Mouse (Mus musculus): ENCODE results near the gene Upp2. TPM values are rescaled to one million over a fixed set of nuclear protein-coding genes. Genes with fewer than 3 reads are reported as not detected.

The Upp2 gene
- polyA plus RNA-seq, 1 experiment from 2014 or later = 8.2 TPM

- WGBS = 89% methylated on average over 9 of the region's 9 CpGs
- ATAC-seq (ENCODE audit: insufficient number of reproducible peaks, low FRiP score, low TSS enrichment, low read depth) = no peak
These were observed 95.6 kb downstream of the Upp2 start for GRCm38 (mm10) chr2:58662661-58663060.

GRCm38 (mm10) chr2:58663404-58664120 lies 96.5 kb downstream of the Upp2 start:
- Histone ChIP-seq H3K27ac (no peak overlapping the region), H3K4me1 (no peaks in the 10 kb centered on the region), H3K9me3 (no peaks in the 10 kb centered on the region), H3K27me3 (no peaks in the 10 kb centered on the region), H3K9ac (no peak overlapping the region), H3K36me3 (no peaks in the 10 kb centered on the region), H3K4me3 (no peak overlapping the region), H3K4me2 (no peak overlapping the region)
- ATAC-seq (ENCODE audit: insufficient number of reproducible peaks, low FRiP score, low TSS enrichment, low read depth) = no peak
- WGBS = 84% methylated on average over 7 of the region's 7 CpGs

More at GRCm38 (mm10) chr2:58662661-58663060, 95.6 kb downstream of the Upp2 start:
- Histone ChIP-seq H3K27ac (no peak overlapping the region), H3K9me3 (no peaks in the 10 kb centered on the region), H3K36me3 (no peaks in the 10 kb centered on the region), H3K4me1 (no peaks in the 10 kb centered on the region), H3K27me3 (no peaks in the 10 kb centered on the region), H3K4me3 (no peak overlapping the region), H3K9ac (no peak overlapping the region), H3K4me2 (no peak overlapping the region)

- WGBS = 79% methylated on average over 12 of the region's 12 CpGs
- H3K4me1 ChIP-seq = no peaks in the 10 kb centered on the region
- H3K9ac ChIP-seq = no peak overlapping the region
- no peak overlapping the region for H3K4me2 ChIP-seq
- ATAC-seq (ENCODE audit: insufficient number of reproducible peaks, low FRiP score, low TSS enrichment, low read depth) = no peak
- H3K27ac ChIP-seq = no peak overlapping the region
- no peaks in the 10 kb centered on the region for H3K27me3 ChIP-seq
- H3K9me3 ChIP-seq = no peaks in the 10 kb centered on the region
- H3K4me3 ChIP-seq = no peak overlapping the region
- no peaks in the 10 kb centered on the region for H3K36me3 ChIP-seq
These were observed 98.2 kb downstream of the Upp2 start for GRCm38 (mm10) chr2:58665081-58665814.

GRCm38 (mm10) chr2:58667298-58667697 lies 100.2 kb downstream of the Upp2 start:
- H3K4me2 ChIP-seq = no peak overlapping the region
- no peak overlapping the region for H3K4me3 ChIP-seq
- no peak overlapping the region for H3K27ac ChIP-seq
- ATAC-seq (ENCODE audit: insufficient number of reproducible peaks, low FRiP score, low TSS enrichment, low read depth) = no peak
- H3K4me1 ChIP-seq = no peaks in the 10 kb centered on the region
- H3K9me3 ChIP-seq = no peaks in the 10 kb centered on the region
- H3K36me3 ChIP-seq = no peaks in the 10 kb centered on the region
- H3K27me3 ChIP-seq = no peaks in the 10 kb centered on the region
- WGBS = 57% methylated on average over 3 of the region's 3 CpGs
- H3K9ac ChIP-seq = no peak overlapping the region

- H3K9ac ChIP-seq = no peak overlapping the region
- H3K4me1 ChIP-seq = no peaks in the 10 kb centered on the region
- no peak overlapping the region for H3K27ac ChIP-seq
- WGBS = 44% methylated on average over 9 of the region's 9 CpGs
- no peaks in the 10 kb centered on the region for H3K36me3 ChIP-seq
- no peak overlapping the region for H3K4me3 ChIP-seq
- H3K27me3 ChIP-seq = no peaks in the 10 kb centered on the region
- H3K9me3 ChIP-seq = no peaks in the 10 kb centered on the region
- H3K4me2 ChIP-seq = no peak overlapping the region
- ATAC-seq (ENCODE audit: insufficient number of reproducible peaks, low FRiP score, low TSS enrichment, low read depth) = no peak
These were observed 100.9 kb downstream of the Upp2 start for GRCm38 (mm10) chr2:58667991-58668390.

- Histone ChIP-seq H3K9me3 (no peaks in the 10 kb centered on the region), H3K4me3 (no peak overlapping the region), H3K9ac (no peak overlapping the region), H3K27me3 (no peaks in the 10 kb centered on the region), H3K4me2 (no peak overlapping the region), H3K4me1 (no peaks in the 10 kb centered on the region), H3K36me3 (no peaks in the 10 kb centered on the region), H3K27ac (no peak overlapping the region)
- 0 out of 2 replicates have a peak, but pooled peaks have one; percentile 44 for ATAC-seq (ENCODE audit: insufficient number of reproducible peaks, low FRiP score, low TSS enrichment, low read depth)
- 60% methylated on average over 3 of the region's 3 CpGs for WGBS
These were observed 102.0 kb downstream of the Upp2 start for GRCm38 (mm10) chr2:58669114-58669513.

- Histone ChIP-seq H3K4me3 (no peak overlapping the region), H3K4me2 (no peak overlapping the region), H3K27ac (no peak overlapping the region), H3K27me3 (no peaks in the 10 kb centered on the region), H3K36me3 (no peaks in the 10 kb centered on the region), H3K9me3 (no peaks in the 10 kb centered on the region), H3K4me1 (no peaks in the 10 kb centered on the region), H3K9ac (no peak overlapping the region)
- ATAC-seq (ENCODE audit: insufficient number of reproducible peaks, low FRiP score, low TSS enrichment, low read depth) = no peak
- WGBS = 74% methylated on average over 2 of the region's 2 CpGs
These were observed 105.4 kb downstream of the Upp2 start for GRCm38 (mm10) chr2:58672520-58672919.

GRCm38 (mm10) chr2:58679968-58680367 lies 112.9 kb downstream of the Upp2 start:
- H3K9me3 ChIP-seq = no peaks in the 10 kb centered on the region
- H3K27ac ChIP-seq = no peak overlapping the region
- H3K4me2 ChIP-seq = no peak overlapping the region
- no peak for ATAC-seq (ENCODE audit: insufficient number of reproducible peaks, low FRiP score, low TSS enrichment, low read depth)
- H3K4me1 ChIP-seq = no peaks in the 10 kb centered on the region
- no peak overlapping the region for H3K4me3 ChIP-seq
- no peak overlapping the region for H3K9ac ChIP-seq
- WGBS = 83% methylated on average over 12 of the region's 12 CpGs
- H3K27me3 ChIP-seq = no peaks in the 10 kb centered on the region
- no peaks in the 10 kb centered on the region for H3K36me3 ChIP-seq

- H3K4me3 ChIP-seq = no peak overlapping the region
- ATAC-seq (ENCODE audit: insufficient number of reproducible peaks, low FRiP score, low TSS enrichment, low read depth) = no peak
- 31% methylated on average over 6 of the region's 6 CpGs for WGBS
- H3K27ac ChIP-seq = no peak overlapping the region
- no peaks in the 10 kb centered on the region for H3K9me3 ChIP-seq
- H3K9ac ChIP-seq = no peak overlapping the region
- H3K4me2 ChIP-seq = no peak overlapping the region
- H3K4me1 ChIP-seq = no peaks in the 10 kb centered on the region
- H3K27me3 ChIP-seq = no peaks in the 10 kb centered on the region
- no peaks in the 10 kb centered on the region for H3K36me3 ChIP-seq
These were observed 113.7 kb downstream of the Upp2 start for GRCm38 (mm10) chr2:58680794-58681193.

GRCm38 (mm10) chr2:58681394-58681793 lies 114.3 kb downstream of the Upp2 start:
- H3K27ac ChIP-seq = no peak overlapping the region
- H3K9me3 ChIP-seq = no peaks in the 10 kb centered on the region
- ATAC-seq (ENCODE audit: insufficient number of reproducible peaks, low FRiP score, low TSS enrichment, low read depth) = no peak
- 60% methylated on average over 3 of the region's 3 CpGs for WGBS
- no peak overlapping the region for H3K4me2 ChIP-seq
- H3K36me3 ChIP-seq = no peaks in the 10 kb centered on the region
- H3K4me1 ChIP-seq = no peaks in the 10 kb centered on the region
- H3K4me3 ChIP-seq = no peak overlapping the region
- no peak overlapping the region for H3K9ac ChIP-seq
- H3K27me3 ChIP-seq = no peaks in the 10 kb centered on the region

GRCm38 (mm10) chr2:58697501-58697900 lies 130.4 kb downstream of the Upp2 start:
- no peak overlapping the region for H3K4me2 ChIP-seq
- H3K27me3 ChIP-seq = no peaks in the 10 kb centered on the region
- ATAC-seq (ENCODE audit: insufficient number of reproducible peaks, low FRiP score, low TSS enrichment, low read depth) = no peak
- H3K9ac ChIP-seq = no peak overlapping the region
- no peaks in the 10 kb centered on the region for H3K36me3 ChIP-seq
- H3K4me1 ChIP-seq = no peaks in the 10 kb centered on the region
- 73% methylated on average over 8 of the region's 8 CpGs for WGBS
- no peak overlapping the region for H3K4me3 ChIP-seq
- no peak overlapping the region for H3K27ac ChIP-seq
- H3K9me3 ChIP-seq = no peaks in the 10 kb centered on the region

- no peak overlapping the region for H3K9ac ChIP-seq
- WGBS = 30% methylated on average over 5 of the region's 5 CpGs
- no peaks in the 10 kb centered on the region for H3K9me3 ChIP-seq
- ATAC-seq (ENCODE audit: insufficient number of reproducible peaks, low FRiP score, low TSS enrichment, low read depth) = no peak; the same call in 1 of the 2 replicates
- no peaks in the 10 kb centered on the region for H3K4me1 ChIP-seq
- H3K4me2 ChIP-seq = no peak overlapping the region
- no peak overlapping the region for H3K4me3 ChIP-seq
- no peak overlapping the region for H3K27ac ChIP-seq
- no peaks in the 10 kb centered on the region for H3K36me3 ChIP-seq
- H3K27me3 ChIP-seq = no peaks in the 10 kb centered on the region
These were observed 132.8 kb downstream of the Upp2 start for GRCm38 (mm10) chr2:58699931-58700330.

Measured in limb, embryonic 15.5 days (tissue).